Mouse (Mus musculus): ENCODE data around the gene Vwa2.

Vwa2 gene

GRCm38 (mm10) chr19:56873816-56874600, at the start of gene Vwa2:
Gene Vwa2 (plus strand): TSS chr19:56874249.
- in situ Hi-C loops (cut with MboI) = no loop called here

GRCm38 (mm10) chr19:56826047-56826631, 47.9 kb upstream of the Vwa2 start, which contains the start of gene Tdrd1:
Gene Tdrd1 (plus strand): TSS chr19:56826209.
- in situ Hi-C loops (cut with MboI) = no loop called here

- in situ Hi-C loops (cut with MboI) = no loop called here
These were observed 45.7 kb upstream of the Vwa2 start for GRCm38 (mm10) chr19:56828305-56828704.

DNA sequence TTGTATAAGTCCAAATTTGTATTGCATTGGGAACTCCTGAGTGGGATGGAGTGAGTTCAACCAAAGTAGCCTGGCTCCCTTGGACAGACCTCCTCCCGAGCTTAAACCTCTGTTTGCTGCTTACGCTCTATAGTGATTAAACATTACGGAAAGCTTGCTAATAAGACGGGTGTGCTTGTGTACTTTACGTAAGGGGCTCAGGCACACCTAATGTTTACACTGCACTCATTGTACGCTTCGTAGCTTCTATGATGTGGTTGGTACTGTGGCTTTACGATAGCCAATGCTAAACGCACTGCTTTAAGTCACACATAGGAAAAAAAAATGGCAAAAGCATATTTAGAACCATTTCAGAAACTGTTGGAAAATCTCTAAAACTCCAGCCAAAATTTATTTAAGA, 44.8 kb upstream of the Vwa2 start:
- in situ Hi-C loops (cut with MboI) = no loop called here

DNA sequence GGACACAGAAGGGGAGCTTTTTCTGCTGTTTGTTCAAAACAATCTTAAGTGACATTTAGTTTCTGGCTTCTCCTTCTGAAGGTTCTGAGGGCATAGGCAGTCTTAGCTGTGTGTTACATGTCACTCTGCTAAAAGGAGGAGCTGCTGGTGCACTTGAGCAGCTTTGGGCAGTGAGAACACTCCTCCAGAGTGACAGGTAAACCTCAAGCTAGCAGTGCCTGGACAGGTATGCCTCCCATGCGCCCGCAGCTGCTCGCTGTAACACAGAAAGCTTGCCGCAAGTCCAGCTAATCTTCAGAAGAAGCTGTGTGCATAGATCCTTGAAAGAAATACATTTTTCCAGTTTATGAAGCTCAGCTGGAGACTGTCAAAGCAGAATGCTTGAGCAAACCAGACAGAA, 43.9 kb upstream of the Vwa2 start:
- in situ Hi-C loops (cut with MboI) = no loop called here

DNA sequence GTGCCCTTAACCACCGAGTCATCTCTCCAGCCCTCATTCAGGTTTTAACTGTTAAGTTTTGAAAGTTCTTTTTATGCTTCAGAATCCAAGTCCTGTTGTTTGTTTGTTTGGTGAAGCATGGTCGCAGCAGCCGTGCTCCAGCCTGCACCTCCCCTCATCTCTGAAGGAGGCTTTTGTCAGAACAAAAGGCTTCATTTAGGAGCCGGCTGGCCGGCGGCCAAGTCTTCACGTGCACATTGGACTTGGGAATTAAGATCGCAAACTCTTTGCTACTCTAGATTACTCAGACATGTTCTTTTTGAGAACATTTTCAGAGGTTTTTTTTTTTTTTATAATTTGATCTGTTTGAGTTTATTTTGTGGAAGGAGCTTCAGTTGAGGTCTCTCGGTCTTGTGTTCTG, 38.7 kb upstream of the Vwa2 start:
- in situ Hi-C loops (cut with MboI) = no loop called here

DNA sequence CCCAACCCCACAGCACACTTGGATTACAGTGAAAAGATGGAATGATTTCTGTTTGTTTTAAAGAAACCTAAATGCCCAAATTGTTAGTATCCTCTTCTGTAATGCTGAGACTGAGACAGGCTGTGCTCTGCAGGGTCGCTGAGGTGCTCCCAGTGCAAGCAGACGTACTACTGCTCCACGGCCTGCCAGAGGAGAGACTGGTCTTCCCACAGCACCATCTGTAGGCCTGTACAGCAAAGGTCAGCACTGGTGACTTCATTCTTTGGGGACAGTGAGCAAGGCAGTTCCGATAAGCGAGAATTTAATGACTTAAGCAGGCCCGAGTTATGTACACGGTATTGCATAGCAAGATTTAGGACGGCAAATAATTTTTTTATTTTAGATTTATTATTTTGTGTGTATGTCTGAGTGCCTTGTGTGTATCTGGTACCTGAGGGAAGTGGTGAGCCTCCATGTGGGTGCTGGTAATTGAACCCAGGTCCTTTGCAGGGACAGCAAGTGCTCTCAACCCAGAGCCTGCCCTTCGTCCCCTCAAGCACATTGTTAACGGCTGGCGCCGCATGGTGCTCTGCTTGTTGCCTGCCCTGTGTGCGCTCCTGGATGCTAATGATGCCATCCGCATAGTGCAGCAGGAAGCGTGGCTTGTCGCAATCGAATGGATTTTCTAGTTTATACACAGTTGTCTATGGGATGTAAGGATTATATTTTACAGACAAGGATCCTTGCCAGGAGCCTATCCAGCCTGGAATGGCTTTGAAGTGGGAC, 34.9 kb upstream of the Vwa2 start:
- in situ Hi-C loops (cut with MboI) = no loop called here

GRCm38 (mm10) chr19:56842974-56843373, 31.1 kb upstream of the Vwa2 start:
- in situ Hi-C loops (cut with MboI) = no loop called here

GRCm38 (mm10) chr19:56852590-56852989, 21.5 kb upstream of the Vwa2 start:
- in situ Hi-C loops (cut with MboI) = no loop called here

DNA sequence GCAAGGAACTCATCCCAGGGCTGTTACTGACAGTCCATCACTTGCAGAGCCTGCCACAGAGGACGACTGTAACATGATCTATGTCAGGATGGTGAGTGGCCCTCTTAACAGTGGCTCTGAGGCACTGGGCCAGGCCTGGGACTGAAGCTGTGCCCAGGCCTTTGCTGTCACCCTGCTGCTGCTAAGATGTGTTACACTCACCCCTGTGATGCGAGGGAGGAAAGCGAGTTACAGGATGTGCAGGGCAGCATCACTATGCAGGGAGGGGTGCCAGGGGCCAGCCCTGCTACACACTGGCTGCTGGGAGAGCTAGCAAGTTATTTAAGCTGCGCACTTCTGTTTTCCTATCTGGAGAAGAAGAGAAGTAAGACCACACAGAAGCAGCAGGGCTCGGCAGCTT, 17.6 kb upstream of the Vwa2 start:
- in situ Hi-C loops (cut with MboI) = no loop called here

- in situ Hi-C loops (cut with MboI) = no loop called here
These were observed 6.3 kb upstream of the Vwa2 start for GRCm38 (mm10) chr19:56867701-56868100.

GRCm38 (mm10) chr19:56874601-56875315, 709 bp downstream of the Vwa2 start:
- in situ Hi-C loops (cut with MboI) = no loop called here

DNA sequence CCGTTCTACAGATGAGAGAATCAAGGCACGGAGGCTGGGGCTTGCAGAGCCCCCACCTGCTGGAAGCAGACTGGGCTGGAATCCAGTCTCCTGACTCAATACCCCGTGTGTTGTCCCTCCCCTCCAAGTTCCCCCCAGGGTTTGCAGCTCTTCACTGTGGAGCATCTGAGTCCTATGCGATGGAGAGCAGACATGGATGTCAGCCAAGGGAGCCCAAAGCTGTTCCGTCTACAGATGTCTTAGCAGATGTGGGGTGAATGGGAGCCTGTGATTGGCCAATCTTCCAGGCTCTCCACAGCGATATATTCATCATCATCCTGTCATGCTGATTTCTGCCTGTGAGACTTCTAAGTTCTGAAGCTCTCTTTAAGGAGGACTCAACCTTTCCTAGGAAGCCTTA, 3.3 kb downstream of the Vwa2 start:
- in situ Hi-C loops (cut with MboI) = no loop called here

DNA sequence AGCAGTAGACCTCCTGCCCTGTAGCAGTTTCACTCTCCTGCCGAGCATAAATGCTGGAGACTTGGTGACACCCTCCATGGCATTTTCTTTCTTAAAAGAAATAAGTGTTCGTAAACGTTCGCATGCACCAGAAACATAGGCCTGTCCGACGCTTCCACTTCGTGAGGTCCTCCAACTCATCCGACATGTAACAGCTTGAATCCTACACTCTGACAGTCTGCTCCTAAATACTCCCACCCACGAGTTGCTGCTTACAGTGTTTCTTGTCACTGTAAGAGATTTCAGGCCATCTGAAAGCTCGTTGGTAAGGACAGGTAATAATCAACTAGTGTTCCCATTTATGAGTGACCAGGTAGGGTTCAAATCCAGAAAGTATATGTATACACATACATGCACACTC, 13.8 kb downstream of the Vwa2 start:
- in situ Hi-C loops (cut with MboI) = no loop called here

DNA sequence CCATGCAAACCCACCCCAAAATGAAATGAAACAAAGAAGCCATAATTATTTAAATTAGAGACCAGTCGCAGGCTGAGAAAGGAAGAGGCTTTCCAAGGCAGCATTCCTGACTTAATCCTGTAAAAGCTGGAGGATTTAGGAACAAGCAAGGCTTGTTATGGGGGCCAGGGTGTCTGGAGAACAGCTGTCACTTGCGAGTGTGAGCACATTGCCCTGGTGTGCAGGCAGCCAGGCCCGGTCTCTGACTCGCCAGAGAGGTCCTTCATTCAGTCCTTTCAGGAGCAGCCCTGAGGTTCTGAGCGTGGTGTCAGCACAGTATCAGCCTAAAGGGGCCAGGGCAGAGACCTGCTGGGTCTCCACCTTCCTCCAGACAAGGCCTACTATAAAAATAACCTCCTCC, 14.6 kb downstream of the Vwa2 start:
- in situ Hi-C loops (cut with MboI) = no loop called here

DNA sequence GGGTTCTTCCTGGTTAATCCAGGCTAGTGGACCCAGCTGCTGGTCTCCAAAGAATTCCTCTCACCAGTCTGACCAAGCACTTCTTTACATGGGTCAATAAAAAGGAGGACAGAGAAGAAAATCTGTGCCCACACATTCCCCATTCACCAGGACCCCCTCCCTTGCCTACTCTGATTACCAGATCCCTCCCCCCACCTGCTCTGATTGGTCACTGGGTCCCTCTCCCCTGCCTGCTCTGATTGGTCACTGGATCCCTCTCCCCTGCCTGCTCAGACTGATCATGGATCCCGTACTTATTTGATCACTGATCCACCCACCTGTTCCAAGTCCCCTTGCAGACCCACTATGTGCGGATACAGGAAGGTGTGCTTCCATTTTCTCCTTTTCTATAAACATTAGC, 17.4 kb downstream of the Vwa2 start:
- in situ Hi-C loops (cut with MboI) = no loop called here

GRCm38 (mm10) chr19:56892586-56892985, 18.5 kb downstream of the Vwa2 start:
- in situ Hi-C loops (cut with MboI) = no loop called here

DNA sequence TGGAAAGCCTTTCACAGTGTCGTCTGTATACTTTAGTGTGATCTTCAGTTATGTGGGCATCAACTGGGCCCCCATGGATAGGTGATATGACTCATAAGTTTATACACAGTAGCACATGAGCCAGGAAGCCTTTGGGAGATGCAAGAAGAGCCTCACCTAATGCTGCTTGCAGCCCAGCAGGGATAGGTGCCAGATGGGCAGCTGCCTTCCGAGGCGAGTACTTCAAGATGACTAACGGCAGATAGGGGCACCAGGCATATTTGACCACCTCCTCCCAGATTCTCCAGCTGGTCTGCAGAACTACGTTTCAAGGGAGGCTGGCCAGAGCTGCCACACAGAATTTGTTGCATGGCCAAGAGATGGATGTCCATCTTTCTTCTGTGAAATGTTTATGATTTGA, 19.3 kb downstream of the Vwa2 start:
- in situ Hi-C loops (cut with MboI) = no loop called here

DNA sequence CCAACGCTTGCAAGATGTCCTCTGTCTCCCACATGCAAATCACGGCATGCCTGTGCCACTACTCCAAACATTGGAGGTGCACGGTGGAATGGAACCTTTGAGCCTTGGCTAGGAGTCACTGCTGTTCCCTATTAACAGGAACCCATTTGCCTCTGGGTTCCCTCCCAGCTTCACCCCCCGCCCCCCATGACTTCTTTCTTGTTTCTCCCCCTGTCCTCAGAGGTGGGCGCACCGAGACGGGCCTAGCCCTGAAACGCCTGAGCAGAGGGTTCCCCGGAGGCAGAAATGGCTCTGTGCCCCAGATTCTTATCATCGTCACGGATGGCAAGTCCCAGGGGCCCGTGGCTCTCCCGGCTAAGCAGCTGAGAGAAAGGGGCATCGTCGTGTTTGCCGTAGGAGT, 23.6 kb downstream of the Vwa2 start:
- in situ Hi-C loops (cut with MboI) = no loop called here

GRCm38 (mm10) chr19:56904095-56904494, 30.0 kb downstream of the Vwa2 start:
- in situ Hi-C loops (cut with MboI) = no loop called here

DNA sequence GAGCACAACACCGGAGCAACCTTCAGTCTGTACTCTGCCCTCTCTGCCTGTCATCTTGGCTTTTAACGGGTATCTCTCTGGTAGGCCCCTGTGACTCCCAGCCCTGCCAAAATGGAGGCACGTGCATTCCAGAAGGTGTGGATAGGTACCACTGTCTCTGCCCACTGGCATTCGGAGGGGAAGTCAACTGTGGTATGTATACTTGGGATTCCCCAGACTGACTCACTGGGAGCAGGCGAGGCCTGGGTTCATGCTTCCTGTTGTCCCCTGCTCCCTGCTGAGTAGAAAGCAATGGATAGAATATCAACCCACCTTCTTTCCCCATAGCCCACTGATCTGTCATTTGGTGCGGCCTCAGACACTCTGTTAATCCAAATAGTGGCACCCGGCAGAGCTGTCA, 31.3 kb downstream of the Vwa2 start:
- in situ Hi-C loops (cut with MboI) = no loop called here

DNA sequence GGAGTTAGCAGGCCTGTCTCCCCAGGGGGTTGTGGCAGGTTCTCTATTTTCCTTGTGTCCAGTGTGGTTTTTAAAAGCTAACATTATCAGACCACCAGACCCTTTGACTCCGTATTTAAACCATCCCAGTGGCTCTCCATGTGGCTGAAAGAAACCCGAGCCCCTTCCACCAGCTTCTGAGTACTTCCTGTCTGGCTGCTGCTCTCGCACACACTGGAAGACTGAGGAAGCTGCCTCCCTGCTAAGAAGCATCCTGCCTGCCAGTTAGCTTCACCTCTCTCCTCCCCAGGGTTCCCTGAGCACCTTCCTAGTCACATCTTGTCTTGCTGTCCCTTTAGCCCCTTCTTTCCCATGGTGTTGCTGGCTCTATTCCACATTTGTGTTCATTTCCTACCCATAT, 33.8 kb downstream of the Vwa2 start:
- in situ Hi-C loops (cut with MboI) = no loop called here
